Mouse (Mus musculus) large intestine, adult 2 months (tissue): ENCODE measurements around the gene Rft1. TPM values are rescaled to one million over a fixed set of nuclear protein-coding genes. Genes with fewer than 3 reads are reported as not detected.
A peak's percentile ranks its signal among the peaks of the same experiment; 100 is the strongest.

ENCODE experiments used
- DNase-seq: peaks from one replicate; pipeline ENCODE4 v3.0.0-alpha.2; 2012; ENCODE audit warnings: low read depth, low spot score
- WGBS: fragments of 180-500 bp; shearing (Covaris S2); methylation state at CpG from one replicate; pipeline ENCODE4 v1.1.7; 2018; 5-methylcytosine and 5-hydroxymethylcytosine counted together
- polyA plus RNA-seq: library from polyadenylated mRNA; depleted of rRNA; stranded (reverse); fragments of >200 nt; gene quantifications from 2 replicates; pipeline ENCODE4 v1.2.3, GENCODE M21; 2012; rRNA removed

Rft1 gene
- 9.1 and 10.7 TPM in 2 replicates for polyA plus RNA-seq

DNA sequence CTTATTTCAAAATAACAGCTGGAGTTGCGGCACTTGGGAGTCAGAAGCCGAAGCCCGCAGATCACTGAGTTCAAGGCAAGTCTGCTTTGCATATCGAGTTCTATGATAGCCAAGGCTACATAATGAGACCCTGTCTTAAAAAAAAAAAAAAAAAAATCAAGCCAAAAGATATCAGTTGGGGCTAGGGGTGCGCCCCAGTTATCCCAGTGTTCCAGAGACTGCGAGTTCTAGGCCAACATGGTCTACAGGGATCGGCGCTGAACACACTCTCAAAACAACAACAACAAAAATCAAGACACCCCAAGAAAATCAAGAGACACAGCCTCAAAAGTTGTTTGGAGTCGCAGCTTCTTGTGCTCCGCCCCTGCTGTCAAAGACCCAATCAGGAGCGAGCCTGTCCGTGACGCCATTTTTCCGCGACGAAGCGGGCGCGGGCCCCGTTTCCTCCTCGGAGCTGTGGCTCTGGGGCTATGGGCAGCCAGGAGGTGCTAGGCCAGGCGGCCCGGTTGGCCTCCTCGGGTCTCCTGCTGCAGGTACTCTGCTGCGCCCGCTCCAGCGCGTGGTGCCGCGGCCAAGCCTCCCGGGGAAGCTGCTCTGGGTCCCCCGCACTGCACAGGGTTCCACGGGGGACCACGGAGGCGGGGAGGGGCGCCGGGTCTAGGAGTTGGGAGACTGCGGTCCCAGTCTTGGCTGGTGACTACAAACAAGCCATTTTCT lies at the start of gene Rft1:
Rft1 (plus strand) TSS at position 418 of the 717 bp plus-strand sequence.
- peak; percentile 83 for DNase-seq
- 2% methylated on average over 38 of the region's 38 CpGs for WGBS

DNA sequence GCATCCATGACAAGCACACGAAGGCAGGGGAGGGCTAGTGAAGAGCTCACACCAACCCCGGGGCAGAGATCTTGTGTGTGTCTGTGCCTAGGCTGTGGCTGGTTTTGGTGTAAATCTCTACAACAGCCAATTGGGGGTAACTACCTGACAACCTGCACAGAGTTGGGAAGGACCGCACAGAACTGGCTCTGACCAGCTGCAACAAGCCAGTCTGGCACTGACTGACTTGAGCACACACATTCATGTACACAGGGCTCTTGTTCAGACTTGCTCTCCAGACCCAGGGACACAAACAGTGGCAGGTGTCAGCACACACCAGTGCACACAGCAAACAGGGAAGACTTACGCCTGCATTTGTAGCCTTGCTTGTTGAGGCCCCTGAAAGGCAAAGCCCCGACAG lies 47.3 kb upstream of the Rft1 start:
- no peak for DNase-seq
- WGBS, result 83% methylated on average over 5 of the region's 5 CpGs

DNA sequence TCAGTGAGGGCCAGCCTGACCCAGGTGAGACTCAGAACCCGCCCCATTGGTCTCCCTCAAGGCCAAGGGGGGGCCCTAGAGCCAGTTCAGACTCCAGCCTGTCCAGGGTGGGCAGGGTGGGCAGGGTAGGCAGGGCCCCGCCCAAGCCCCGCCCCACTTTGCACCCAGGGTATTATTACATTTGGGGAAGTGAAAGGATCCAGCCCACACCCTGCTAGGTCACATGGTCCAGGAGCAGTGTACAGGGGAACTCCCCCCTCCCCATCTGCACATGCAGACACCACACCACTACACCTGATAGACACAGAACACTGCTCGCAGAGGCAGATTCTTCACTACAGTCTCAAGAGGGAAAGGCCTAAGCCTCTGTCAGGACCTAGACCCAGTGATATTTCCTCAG lies 46.5 kb upstream of the Rft1 start:
- WGBS, result 56% methylated on average over 4 of the region's 4 CpGs
- no peak for DNase-seq

- no peak for DNase-seq
- 55% methylated on average over 6 of the region's 6 CpGs for WGBS
Observed at GRCm38 (mm10) chr14:30608176-30608575, 46.0 kb upstream of the Rft1 start.

DNA sequence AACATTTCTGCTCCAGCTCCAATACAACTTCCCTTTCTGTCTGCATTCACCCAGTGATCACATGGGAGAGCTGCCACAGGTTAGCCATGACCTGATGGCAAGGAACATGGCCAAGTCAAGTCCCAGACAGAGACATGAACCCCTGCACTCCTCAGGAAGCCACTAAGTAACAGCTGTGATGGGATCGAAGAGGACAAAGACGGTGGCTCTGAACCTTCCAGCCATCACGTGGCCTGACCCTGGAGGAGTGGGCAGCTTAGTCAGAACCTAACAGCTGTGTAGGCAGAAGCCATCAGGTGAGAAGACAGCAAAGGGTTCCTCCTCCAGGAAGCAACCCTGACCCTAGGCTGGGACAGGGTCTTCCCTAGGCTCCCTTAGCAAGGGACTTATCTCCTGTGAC lies 44.7 kb upstream of the Rft1 start:
- no peak for DNase-seq
- WGBS, result 80% methylated on average over 3 of the region's 3 CpGs

- 62% methylated on average over 2 of the region's 2 CpGs for WGBS
- DNase-seq, result no peak
Observed at GRCm38 (mm10) chr14:30610304-30610703, 43.9 kb upstream of the Rft1 start.

- DNase-seq, result no peak
- WGBS, result 76% methylated on average over 3 of the region's 3 CpGs
Observed at GRCm38 (mm10) chr14:30610940-30611339, 43.2 kb upstream of the Rft1 start.

- WGBS, result 18% methylated on average over 7 of the region's 7 CpGs
- DNase-seq, result no peak
Observed at GRCm38 (mm10) chr14:30612523-30612922, 41.6 kb upstream of the Rft1 start.

DNA sequence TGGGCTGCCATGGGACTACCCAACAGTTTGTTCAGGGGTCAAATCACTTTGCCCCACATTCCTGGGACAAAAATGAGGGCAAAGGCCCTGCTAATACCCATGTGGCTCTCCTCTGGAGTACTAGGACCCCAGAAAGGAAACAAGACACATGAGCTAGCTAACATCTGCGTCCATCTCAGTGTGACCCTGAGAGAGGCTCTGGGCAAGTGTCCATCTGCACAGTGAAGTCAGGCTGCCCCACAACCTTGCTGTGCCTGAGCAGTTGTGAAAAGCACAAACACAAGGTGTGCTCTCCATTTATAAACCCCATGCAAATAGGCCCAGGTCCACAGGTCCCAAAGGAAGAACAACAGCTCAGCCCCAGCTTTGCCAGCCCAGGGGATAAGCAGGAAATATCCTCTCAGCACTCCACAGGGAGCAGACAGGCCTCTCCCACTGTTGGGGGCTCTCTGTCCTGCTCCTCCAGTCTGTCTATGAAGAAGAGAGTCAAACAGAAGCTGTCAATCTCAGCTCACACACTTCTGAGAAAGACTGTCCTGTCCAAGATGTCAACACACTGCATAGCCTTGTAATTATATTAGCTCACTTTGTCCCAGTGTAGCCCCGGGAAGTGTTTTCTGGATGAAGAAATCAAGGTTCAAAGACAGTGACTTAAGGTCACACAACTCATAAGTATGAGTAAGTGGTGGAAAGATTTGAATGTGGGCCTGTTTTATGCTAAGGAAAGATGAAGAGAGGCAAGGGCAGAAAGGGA lies 41.0 kb upstream of the Rft1 start:
- DNase-seq, result no peak

DNA sequence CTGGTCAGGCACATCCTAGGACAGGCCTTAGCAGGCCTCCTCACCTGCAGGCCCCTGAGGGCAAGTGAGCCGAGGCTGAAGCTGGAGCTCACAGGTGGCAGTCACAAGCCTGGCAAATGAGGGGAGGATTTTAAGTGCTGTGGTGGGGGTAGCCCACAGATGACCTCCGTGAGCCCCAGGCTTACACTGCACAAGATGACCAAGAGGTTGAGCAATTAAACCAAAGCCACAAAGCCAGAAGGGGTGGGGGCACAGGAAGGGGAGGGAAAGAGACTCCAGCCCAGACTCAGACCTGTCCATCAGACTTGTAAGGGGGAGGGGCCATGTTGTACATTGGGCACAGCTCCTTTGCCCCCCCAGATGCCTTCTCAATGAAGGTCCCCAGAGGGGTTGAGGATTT lies 37.4 kb upstream of the Rft1 start:
- WGBS, result 62% methylated on average over 2 of the region's 2 CpGs
- DNase-seq, result no peak

More for the DNA sequence above, 41.0 kb upstream of the Rft1 start:
- WGBS, result 67% methylated on average over 2 of the region's 2 CpGs

- WGBS, result 97% methylated on average over 2 of the region's 2 CpGs
- no peak for DNase-seq
Observed at GRCm38 (mm10) chr14:30618746-30619275, 35.3 kb upstream of the Rft1 start.

- WGBS, result 82% methylated on average over 7 of the region's 7 CpGs
- DNase-seq, result no peak
Observed at GRCm38 (mm10) chr14:30619982-30620578, 34.1 kb upstream of the Rft1 start.

- 42% methylated on average over 7 of the region's 7 CpGs for WGBS
- DNase-seq, result no peak
Observed at GRCm38 (mm10) chr14:30622130-30622529, 32.0 kb upstream of the Rft1 start.

GRCm38 (mm10) chr14:30622556-30622955 lies 31.6 kb upstream of the Rft1 start:
- no peak for DNase-seq
- WGBS, result 88% methylated on average over 8 of the region's 8 CpGs

DNA sequence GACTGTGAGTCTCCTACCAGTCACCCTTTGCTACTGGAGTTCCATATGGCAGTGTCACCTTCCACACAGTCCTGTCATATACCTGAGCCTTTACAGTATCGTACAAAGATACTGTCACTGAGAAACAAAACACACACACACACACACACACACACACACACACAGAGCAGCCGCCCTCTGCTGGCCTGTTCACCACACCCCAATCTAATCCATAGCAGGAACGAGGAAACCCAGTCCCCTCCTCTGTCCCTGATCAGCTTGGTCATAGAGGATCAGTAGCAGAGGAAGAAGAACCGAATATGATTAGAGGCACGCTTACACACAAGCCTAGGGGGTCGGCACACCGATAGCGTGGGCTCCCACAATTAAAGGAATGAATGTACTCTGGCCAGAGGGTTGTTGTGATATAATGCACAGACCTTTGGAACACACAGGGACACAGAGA lies 29.9 kb upstream of the Rft1 start:
- no peak for DNase-seq
- WGBS, result 16% methylated on average over 8 of the region's 8 CpGs

- DNase-seq, result no peak
- WGBS, result under 1% methylated on average over 39 of the region's 39 CpGs
Observed at GRCm38 (mm10) chr14:30625131-30625807, 28.9 kb upstream of the Rft1 start.

DNA sequence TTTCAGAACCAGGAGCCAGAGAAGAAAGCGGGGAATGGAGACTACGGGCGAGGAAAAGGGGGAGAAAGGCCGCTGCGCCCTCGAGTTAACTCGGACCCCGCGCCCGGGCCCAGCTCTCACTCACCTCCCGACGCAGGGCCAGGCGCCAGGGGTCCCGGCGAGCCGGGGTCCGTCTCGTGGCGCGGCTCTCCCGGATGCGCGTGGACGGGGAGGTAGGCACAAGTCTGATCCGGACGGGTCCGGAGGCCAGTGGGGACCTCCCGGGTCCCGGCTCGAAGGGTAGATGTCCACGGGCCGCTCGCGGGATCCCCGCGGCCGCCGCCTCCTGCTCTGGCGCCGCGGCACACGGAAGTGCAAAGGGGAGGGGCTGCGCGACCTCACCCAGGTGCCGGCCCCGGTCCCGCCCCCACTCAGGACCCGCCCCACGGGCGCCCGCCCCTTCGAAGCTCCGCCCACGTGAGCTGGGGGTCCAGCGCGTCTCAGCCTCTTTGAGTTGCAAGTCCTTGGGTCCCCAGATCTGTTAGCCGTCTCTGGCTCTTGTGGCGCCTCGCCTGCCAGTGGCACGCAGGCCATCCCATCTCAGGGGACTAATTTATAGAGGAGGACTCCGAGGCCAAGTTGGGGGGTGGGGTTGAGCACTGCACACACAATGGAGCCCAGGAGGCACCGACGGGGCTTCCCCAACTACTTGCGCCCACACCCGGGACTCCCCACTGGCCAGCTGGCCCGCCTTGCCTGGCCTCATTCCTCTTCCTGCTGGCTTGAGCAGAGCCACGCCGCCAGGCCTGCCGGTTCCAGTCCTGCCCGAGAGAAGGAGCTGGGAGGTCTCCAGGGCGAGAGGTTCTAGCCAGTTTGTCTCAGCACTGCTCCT lies 28.1 kb upstream of the Rft1 start, which contains the start of gene Prkcd:
Prkcd (minus strand) TSS at position 355 of the 871 bp plus-strand sequence.
- WGBS, result under 1% methylated on average over 69 of the region's 71 CpGs
- no peak for DNase-seq

- no peak for DNase-seq
- WGBS, result 48% methylated on average over 12 of the region's 12 CpGs
Observed at GRCm38 (mm10) chr14:30626756-30627742, 27.1 kb upstream of the Rft1 start.
